Mouse (Mus musculus) hindbrain, embryonic 11.5 days (tissue): ENCODE measurements at regions not wholly inside any gene's neighbourhood (a gene's known extent, or its start where the extent isn't known, plus 50 kb on each side); places are given as distances from the start of the nearest gene placed in this dataset.
"Not testable (repeated sequence)": the region's sequence is repeated elsewhere in the genome, so short reads cannot be mapped to it uniquely, and the experiment has no call there.

Experiments used
- ATAC-seq: fragments of 200-750 bp; cut with Nextera tagmentation; 2 replicates; pipeline ENCODE4 v1.8.0; 2017; ENCODE audit warnings: mild to moderate bottlenecking, moderate TSS enrichment, moderate library complexity; ENCODE audit not compliant: low FRiP score
- DNase-seq: peaks from one replicate; pipeline ENCODE4 v3.0.0-alpha.2; 2015; ENCODE audit warnings: low spot score
- H3K27ac ChIP-seq: fragments of 300-500 bp; sonication (generic); 2 replicates; pipeline ENCODE4 v1.5.1; 2014; ENCODE audit warnings: mild to moderate bottlenecking, low read depth, low read length
- H3K27me3 ChIP-seq: fragments of 300-500 bp; sonication (generic); 2 replicates; pipeline ENCODE4 v1.6.1; 2014; ENCODE audit warnings: mild to moderate bottlenecking, low read length, moderate library complexity, mixed read lengths; ENCODE audit not compliant: control insufficient read depth, insufficient read depth
- H3K36me3 ChIP-seq: fragments of 300-500 bp; sonication (generic); 2 replicates; pipeline ENCODE4 v1.6.1; 2014; ENCODE audit warnings: mild to moderate bottlenecking, low read length, moderate library complexity, mixed read lengths; ENCODE audit not compliant: control insufficient read depth, insufficient read depth
- H3K4me1 ChIP-seq: fragments of 300-500 bp; sonication (generic); replicated peaks from 2 replicates; pipeline ENCODE4 v1.6.1; 2014; ENCODE audit warnings: low read length, mixed read lengths; ENCODE audit not compliant: control insufficient read depth, insufficient read depth
- H3K4me2 ChIP-seq: fragments of 300-500 bp; sonication (generic); replicated peaks from 2 replicates; pipeline ENCODE4 v1.6.1; 2014; ENCODE audit warnings: mild to moderate bottlenecking, low read depth, low read length
- H3K4me3 ChIP-seq: fragments of 300-500 bp; sonication (generic); 2 replicates; pipeline ENCODE4 v1.5.1; 2014; ENCODE audit warnings: low read depth, low read length
- H3K9ac ChIP-seq: fragments of 300-500 bp; sonication (generic); 2 replicates; pipeline ENCODE4 v1.6.1; 2014; ENCODE audit warnings: low read depth, low read length
- H3K9me3 ChIP-seq: fragments of 300-500 bp; sonication (generic); 2 replicates; pipeline ENCODE4 v1.6.1; 2016; ENCODE audit warnings: low read length; ENCODE audit not compliant: control insufficient read depth
- WGBS: fragments of 180-500 bp; shearing (Covaris S2); extraction: QIAGEN DNeasy Blood & Tissue Kit; methylation state at CpG from one replicate; pipeline ENCODE4 v1.1.7; 2014; 5-methylcytosine and 5-hydroxymethylcytosine counted together

DNA sequence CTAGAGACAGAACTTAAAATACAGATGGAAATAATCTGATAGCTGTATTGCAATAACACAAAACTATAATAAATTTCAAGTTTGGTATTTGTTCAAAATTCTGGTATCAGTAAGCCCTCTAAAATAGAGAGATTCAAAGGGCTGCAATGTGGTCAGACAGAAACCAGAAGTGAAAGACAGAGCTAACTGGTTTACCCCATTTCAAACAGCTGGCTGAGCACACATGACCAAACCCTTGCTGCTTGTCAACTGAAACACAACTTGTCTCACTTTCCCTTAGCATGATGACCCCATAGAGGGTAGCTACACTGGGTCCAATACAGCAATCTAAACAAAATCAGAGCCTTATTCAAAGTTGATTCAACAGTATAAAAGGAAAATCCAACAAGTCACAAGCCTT, 234.2 kb upstream of the Sdr16c6 start:
- Histone ChIP-seq H3K4me3 (no peak overlapping the region), H3K9ac (no peak overlapping the region), H3K27me3 (no peaks in the 10 kb centered on the region), H3K9me3 (no peaks in the 10 kb centered on the region), H3K27ac (no peak overlapping the region), H3K4me2 (no peak overlapping the region), H3K4me1 (no peaks in the 10 kb centered on the region), H3K36me3 (no peaks in the 10 kb centered on the region)
- ATAC-seq (no peak), DNase-seq (no peak)

GRCm38 (mm10) chr4:4306922-4307321, 229.6 kb upstream of the Sdr16c6 start:
- Histone ChIP-seq H3K4me1 (no peaks in the 10 kb centered on the region), H3K27me3 (no peaks in the 10 kb centered on the region)

GRCm38 (mm10) chr4:4305740-4306249, 228.5 kb upstream of the Sdr16c6 start:
- Histone ChIP-seq H3K4me2 (no peak overlapping the region), H3K27ac (no peak overlapping the region), H3K4me3 (no peak overlapping the region), H3K9ac (no peak overlapping the region), H3K27me3 (no peaks in the 10 kb centered on the region), H3K9me3 (no peaks in the 10 kb centered on the region), H3K4me1 (no peaks in the 10 kb centered on the region), H3K36me3 (no peaks in the 10 kb centered on the region)
- DNase-seq, result no peak
- ATAC-seq, result no peak

More at GRCm38 (mm10) chr4:4306922-4307321, 229.6 kb upstream of the Sdr16c6 start:
- no peak overlapping the region for H3K27ac ChIP-seq
- no peaks in the 10 kb centered on the region for H3K9me3 ChIP-seq
- no peaks in the 10 kb centered on the region for H3K36me3 ChIP-seq
- no peak overlapping the region for H3K4me2 ChIP-seq
- H3K9ac ChIP-seq, result no peak overlapping the region
- DNase-seq, result no peak
- 78% methylated on average over 3 of the region's 3 CpGs for WGBS
- H3K4me3 ChIP-seq, result no peak overlapping the region
- ATAC-seq, result no peak

DNA sequence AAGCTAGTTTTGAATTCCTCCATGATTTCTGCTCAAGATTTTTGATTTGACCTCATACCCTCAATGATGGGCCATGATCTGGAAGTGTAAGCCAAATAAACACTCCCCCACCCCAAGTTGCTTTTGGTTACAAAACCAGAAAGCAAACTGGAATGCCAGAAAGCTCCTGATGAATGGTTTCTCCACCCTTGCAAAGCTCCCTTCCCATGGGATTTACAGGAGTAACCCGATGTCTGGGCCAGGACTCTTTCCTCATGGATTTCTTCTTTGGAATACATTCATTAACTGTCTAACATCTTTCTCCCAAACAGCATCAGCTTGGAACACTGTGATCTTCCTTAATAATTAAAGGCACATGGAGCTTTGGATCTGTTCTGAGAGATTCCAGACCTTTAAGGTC, 227.3 kb upstream of the Sdr16c6 start:
- ATAC-seq (no peak), DNase-seq (no peak)
- no peaks in the 10 kb centered on the region for H3K27me3 ChIP-seq
- H3K27ac ChIP-seq, result no peak overlapping the region
- H3K9me3 ChIP-seq, result no peaks in the 10 kb centered on the region
- no peak overlapping the region for H3K4me3 ChIP-seq
- H3K4me1 ChIP-seq, result no peaks in the 10 kb centered on the region
- WGBS, result 81% methylated on average over 1 of the region's 1 CpGs
- no peak overlapping the region for H3K4me2 ChIP-seq
- no peak overlapping the region for H3K9ac ChIP-seq
- no peaks in the 10 kb centered on the region for H3K36me3 ChIP-seq

DNA sequence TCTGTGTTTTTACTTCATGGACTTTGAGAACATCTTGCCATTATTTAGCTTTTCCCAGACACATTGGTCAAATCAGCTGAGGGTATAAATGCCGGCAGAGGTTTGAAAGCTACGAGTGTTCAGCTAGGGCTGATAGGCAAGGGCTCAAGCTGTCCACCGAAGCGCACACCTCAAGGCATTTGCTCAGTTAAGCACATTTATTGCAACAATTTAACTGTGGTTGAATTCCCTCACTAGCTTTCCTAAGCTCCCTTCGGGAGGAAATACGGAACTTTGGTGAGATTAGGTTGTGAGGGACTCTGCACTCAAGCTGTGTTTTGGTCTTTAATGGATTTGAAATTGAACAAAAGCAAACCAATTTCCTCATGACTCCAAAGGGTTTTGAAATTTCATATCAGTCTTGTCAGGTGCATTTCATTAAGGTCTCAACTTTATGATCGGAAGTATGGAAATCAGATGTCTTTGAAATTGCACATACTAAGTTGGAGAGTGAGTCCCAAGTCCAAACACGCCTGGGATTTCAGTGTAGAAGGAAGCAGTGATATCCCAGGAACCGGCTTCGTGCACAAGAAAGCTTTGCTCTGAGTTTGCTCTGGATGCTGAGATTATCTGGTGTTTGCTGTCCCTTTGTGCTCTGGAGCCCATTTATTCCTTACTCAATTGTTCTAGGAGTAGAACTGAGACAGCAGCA, 223.0 kb upstream of the Sdr16c6 start:
- DNase-seq (no peak), ATAC-seq (no peak)
- Histone ChIP-seq H3K27ac (no peak overlapping the region), H3K4me1 (no peaks in the 10 kb centered on the region), H3K4me2 (no peak overlapping the region), H3K9me3 (no peaks in the 10 kb centered on the region), H3K4me3 (no peak overlapping the region), H3K27me3 (no peaks in the 10 kb centered on the region), H3K36me3 (no peaks in the 10 kb centered on the region), H3K9ac (no peak overlapping the region)
- 88% methylated on average over 10 of the region's 10 CpGs for WGBS

DNA sequence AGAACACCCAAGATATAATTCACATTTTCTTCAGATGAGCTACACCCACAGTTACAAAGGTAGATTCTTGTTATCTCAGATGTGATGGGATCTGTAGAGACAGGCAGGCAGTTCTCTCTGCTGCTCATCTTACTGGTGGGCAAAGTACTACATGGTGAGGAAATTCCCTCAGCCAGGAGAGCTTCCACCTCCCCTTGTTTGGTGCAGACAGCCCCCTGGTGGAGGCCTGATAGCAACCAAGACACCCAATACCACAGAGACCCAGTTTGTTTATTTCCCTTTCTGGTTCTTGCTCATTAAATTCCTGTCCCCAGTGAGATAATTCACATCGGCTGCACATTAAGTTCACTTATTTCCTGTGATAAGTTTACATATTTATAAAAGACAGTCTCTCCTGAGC, 222.3 kb upstream of the Sdr16c6 start:
- DNase-seq, result peak; percentile 3
- WGBS, result 71% methylated on average over 1 of the region's 1 CpGs
- Histone ChIP-seq H3K27me3 (no peaks in the 10 kb centered on the region), H3K9me3 (no peaks in the 10 kb centered on the region), H3K9ac (no peak overlapping the region), H3K36me3 (no peaks in the 10 kb centered on the region), H3K27ac (no peak overlapping the region), H3K4me3 (no peak overlapping the region), H3K4me2 (no peak overlapping the region), H3K4me1 (no peaks in the 10 kb centered on the region)
- ATAC-seq, result no peak

- Histone ChIP-seq H3K27me3 (no peaks in the 10 kb centered on the region), H3K4me2 (no peak overlapping the region), H3K36me3 (no peaks in the 10 kb centered on the region), H3K9me3 (no peaks in the 10 kb centered on the region), H3K4me1 (no peaks in the 10 kb centered on the region), H3K4me3 (no peak overlapping the region), H3K9ac (no peak overlapping the region), H3K27ac (no peak overlapping the region)
- ATAC-seq, result no peak
- WGBS, result 86% methylated on average over 2 of the region's 2 CpGs
- DNase-seq, result no peak
Measured at GRCm38 (mm10) chr4:4249601-4250000, 172.3 kb upstream of the Sdr16c6 start.

- no peaks in the 10 kb centered on the region for H3K9me3 ChIP-seq
- H3K4me2 ChIP-seq, result no peak overlapping the region
- no peaks in the 10 kb centered on the region for H3K36me3 ChIP-seq
- no peaks in the 10 kb centered on the region for H3K27me3 ChIP-seq
- DNase-seq (no peak), ATAC-seq (no peak)
- H3K9ac ChIP-seq, result no peak overlapping the region
- H3K27ac ChIP-seq, result no peak overlapping the region
- H3K4me3 ChIP-seq, result no peak overlapping the region
- H3K4me1 ChIP-seq, result no peaks in the 10 kb centered on the region
- 64% methylated on average over 4 of the region's 4 CpGs for WGBS
Measured at GRCm38 (mm10) chr4:4247669-4248068, 170.3 kb upstream of the Sdr16c6 start.

- H3K9me3 ChIP-seq, H3K9ac ChIP-seq, H3K4me1 ChIP-seq, H3K4me2 ChIP-seq, ATAC-seq, H3K36me3 ChIP-seq, H3K27ac ChIP-seq, DNase-seq, H3K4me3 ChIP-seq, H3K27me3 ChIP-seq: not testable (repeated sequence)
- 89% methylated on average over 14 of the region's 15 CpGs for WGBS
Measured at GRCm38 (mm10) chr4:4242306-4242980, 165.1 kb upstream of the Sdr16c6 start.
